Mouse (Mus musculus) retina, embryonic 14.5 days (tissue): ENCODE measurements at regions not wholly inside any gene's neighbourhood (a gene's known extent, or its start where the extent isn't known, plus 50 kb on each side); places are given as distances from the start of the nearest gene placed in this dataset.
A peak's percentile ranks its signal among the peaks of the same experiment; 100 is the strongest.

Experiments
- DNase-seq: peaks from one replicate; pipeline ENCODE4 v3.0.0-alpha.2; 2015; ENCODE audit warnings: low spot score

GRCm38 (mm10) chr4:75730798-75731400 is 452.8 kb upstream of the Dmac1 start:
- no peak for DNase-seq

DNA sequence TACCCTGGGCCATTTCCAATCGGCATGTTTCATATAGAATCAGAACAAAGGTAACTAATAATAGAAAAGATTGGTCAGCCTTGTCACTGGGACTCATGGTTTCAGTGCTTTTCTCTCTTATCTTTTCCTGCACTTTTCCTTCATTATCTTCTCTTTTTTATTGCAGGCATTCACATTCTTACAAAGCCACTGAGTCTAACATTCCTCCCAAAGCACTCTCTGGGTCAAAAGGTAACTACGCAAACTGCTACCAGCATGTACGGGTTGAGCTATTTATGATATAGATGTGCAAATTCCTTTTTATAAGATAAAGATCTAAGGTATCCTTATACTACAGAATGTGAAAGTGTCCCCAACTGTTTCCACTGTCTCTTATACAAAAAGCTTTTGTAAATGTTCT is 436.5 kb upstream of the Dmac1 start:
- DNase-seq: no peak

- DNase-seq: no peak
Observed at GRCm38 (mm10) chr4:75713960-75714359, 435.9 kb upstream of the Dmac1 start.

- peak; percentile 18 for DNase-seq
Observed at GRCm38 (mm10) chr4:75700780-75701378, 422.8 kb upstream of the Dmac1 start.

GRCm38 (mm10) chr4:75676590-75677174 is 398.6 kb upstream of the Dmac1 start:
- no peak for DNase-seq

- DNase-seq: no peak
Observed at GRCm38 (mm10) chr4:75641046-75641445, 362.9 kb upstream of the Dmac1 start.

DNA sequence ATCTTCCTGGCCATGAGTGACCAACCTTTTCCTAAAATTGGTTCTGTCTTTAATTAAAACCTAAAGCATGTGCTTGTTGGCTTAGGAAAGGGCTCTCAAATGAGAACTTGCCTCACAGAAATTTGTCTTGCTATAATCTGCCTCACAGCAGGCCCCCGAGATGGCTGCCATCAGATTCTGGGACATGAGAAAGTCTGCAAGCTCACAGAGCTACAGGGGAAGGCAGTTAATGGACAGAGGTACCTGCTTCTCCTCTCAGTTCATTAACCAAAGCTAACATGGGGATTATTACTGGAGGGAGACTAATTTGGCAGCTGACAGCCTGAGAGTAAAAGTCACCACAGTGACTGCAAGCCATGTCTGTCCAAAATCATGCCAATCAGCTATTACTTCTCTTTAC is 358.5 kb upstream of the Dmac1 start:
- DNase-seq: peak; percentile 11

- DNase-seq: no peak
Observed at GRCm38 (mm10) chr4:75589901-75590300, 311.8 kb upstream of the Dmac1 start.

GRCm38 (mm10) chr4:75588095-75588875 is 310.2 kb upstream of the Dmac1 start:
- DNase-seq: no peak

DNA sequence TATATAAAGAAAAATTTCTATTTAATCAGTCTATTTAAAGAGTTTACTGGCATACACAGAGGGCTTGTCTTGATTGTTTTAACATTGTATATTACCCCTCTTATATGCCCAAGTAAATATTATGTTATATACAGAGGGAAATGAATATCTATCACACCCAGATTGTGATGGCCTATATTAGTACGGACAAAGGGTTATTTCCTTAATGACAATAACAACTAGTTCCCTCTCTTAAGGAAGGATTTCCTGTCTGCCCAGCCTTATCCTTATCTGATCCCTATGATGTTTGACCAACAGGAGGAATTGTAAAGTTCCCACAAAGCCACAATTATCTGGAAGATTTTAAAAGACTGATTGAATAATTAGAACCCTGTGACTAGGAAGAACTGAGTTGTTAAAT is 301.8 kb upstream of the Dmac1 start:
- DNase-seq: no peak

- no peak for DNase-seq
Observed at GRCm38 (mm10) chr4:75572603-75573002, 294.5 kb upstream of the Dmac1 start.

DNA sequence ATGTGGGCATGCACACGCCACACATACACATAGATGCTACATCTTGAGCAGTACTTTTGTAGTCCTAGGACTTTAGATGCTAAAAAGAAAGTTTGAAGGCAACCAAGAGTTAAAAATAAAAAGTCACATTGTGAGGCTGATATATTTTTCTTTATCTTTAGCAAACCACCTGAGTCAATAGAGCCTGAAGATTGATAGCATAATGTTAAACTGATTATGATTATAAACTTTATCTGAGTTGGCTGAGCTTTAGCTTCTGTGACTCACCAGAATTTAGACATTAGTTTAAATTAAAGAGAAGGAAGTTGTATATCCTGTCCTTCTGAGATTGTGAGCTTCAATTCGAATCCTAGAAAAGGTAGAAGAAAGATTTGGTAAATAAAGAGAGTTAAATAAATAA is 289.5 kb upstream of the Dmac1 start:
- DNase-seq: no peak

- DNase-seq: peak; percentile 8
Observed at GRCm38 (mm10) chr4:75562480-75562879, 284.4 kb upstream of the Dmac1 start.

DNA sequence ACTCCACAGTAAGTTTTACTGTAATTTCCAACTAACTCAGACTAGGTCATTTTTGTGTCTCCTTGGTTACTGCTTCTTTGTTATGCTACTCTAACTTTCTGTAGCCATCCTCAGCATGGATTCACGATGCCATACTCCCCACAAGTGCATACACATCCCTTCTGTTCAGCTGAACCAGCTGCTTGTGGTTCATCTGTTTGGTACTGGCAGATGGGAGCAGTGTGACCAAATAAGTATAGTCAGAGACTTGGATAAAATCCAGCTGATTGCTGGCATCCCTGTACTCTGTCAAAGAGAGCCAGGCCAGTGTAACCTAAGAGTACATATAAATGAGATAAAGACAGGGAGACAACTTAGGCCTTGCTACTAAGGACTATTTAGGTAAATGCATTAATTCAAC is 283.7 kb upstream of the Dmac1 start:
- peak; percentile 6 for DNase-seq

GRCm38 (mm10) chr4:75537787-75538186 is 259.7 kb upstream of the Dmac1 start:
- no peak for DNase-seq

DNA sequence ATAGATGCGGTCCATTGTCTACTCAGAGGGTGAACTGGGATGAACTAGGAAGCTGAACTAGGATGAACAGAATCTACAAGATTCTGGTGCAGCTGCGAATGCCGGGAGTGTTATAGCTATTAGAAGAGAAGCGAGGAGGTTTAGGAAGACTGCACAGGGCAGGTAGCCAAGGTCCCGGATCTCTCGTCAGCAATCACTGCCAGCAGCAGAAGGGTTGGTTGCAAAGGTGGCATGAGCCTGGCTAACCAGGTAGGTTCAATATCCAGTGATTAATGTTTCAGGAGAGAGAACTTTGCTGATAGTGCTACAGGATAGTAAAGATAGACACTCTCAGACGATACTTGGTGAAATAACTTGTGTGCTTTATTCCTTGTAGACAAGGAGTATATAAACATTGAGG is 257.0 kb upstream of the Dmac1 start:
- DNase-seq: no peak

DNA sequence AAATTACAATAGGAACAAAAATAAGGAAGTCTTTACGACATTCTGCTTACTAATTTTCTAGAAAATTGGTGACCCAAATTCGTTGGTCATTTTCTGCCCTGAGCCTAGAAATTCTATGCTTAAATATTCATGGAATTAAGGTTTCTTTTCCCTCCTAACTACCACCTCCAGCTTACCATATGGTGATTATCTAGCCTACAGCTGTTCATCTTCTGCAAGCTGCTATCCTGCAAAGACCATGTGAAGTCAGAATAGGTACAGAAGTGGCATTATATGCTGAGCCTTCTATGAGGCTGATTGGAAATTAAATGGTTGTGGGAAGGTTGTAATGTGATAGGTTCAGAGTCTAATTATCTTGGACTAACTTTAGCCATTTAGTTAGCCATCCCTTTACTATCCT is 251.5 kb upstream of the Dmac1 start:
- DNase-seq: no peak

GRCm38 (mm10) chr4:75517459-75518158 is 239.5 kb upstream of the Dmac1 start:
- no peak for DNase-seq
